Mouse (Mus musculus) erythroblast, adult 5-6 weeks (primary cell): ENCODE measurements around the gene Sept11. TPM values are rescaled to one million over a fixed set of nuclear protein-coding genes. Genes with fewer than 3 reads are reported as not detected.

Source experiments
- ATAC-seq: replicated peaks from 2 replicates; pipeline ENCODE4 v1.8.0; 2016; ENCODE audit warnings: moderate number of reproducible peaks, mild to moderate bottlenecking, moderate TSS enrichment, inconsistent platforms; ENCODE audit not compliant: poor library complexity, low FRiP score, severe bottlenecking
- total RNA-seq, 2 experiments: library from RNA; stranded (forward) in 1 of 2; stranded (reverse) in 1 of 2; fragments of 150-400 nt in 1 of 2; fragments of 200-764, 138-1000 nt in 1 of 2; gene quantifications; 2 replicates each; pipeline versions ENCODE4 v1.2.3 to v1.2.4; 2015 to 2017; ENCODE audit warnings: low replicate concordance in 2 of 2

Gene Sept11
- total RNA-seq, 2 experiments from 2014 or later, result 12.7 to 15.5 TPM

DNA sequence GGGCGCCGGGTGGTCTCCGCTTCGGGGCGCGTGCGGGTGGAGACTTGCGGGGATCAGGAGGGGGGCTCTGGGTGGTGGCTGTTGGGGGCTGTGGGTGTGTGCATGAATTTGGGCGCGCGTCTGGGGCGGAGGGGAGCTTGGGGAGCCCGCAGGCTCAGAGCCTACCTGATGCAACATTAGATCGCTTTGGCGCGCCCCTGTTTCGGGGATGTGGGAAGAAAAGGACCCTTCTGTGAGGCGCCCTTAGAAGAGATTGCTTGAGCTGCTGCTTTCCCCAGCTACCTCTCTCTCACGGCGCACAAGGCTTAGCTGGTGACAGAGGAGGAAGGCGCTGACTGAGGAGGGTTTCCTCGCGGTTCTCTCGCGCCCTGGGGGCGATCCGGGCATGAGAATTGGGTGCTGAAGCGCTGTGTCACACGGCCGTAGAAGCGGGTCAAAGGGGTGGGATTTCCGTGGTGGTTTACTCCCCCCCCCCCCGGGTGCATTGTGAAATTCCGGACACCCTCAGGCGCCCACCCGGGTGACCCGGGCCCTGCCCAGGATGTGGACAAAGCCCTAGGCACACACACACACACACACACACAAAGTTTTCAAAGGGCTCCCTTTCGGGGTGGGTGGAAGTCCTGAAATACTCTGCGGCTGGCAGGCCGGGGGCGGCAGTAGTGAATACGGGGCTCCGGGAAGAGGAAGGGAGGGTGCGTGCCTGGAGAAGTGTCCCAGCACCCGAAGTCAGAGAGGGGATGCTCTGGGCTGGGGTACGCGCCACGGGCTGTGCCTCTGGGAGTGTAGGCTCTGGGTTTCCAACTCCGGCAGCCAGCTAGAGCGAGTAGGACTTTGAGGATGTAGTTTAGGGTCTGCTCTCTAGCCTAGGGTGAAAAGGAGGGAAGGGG lies 646 bp downstream of the Sept11 start:
- no peak for ATAC-seq

DNA sequence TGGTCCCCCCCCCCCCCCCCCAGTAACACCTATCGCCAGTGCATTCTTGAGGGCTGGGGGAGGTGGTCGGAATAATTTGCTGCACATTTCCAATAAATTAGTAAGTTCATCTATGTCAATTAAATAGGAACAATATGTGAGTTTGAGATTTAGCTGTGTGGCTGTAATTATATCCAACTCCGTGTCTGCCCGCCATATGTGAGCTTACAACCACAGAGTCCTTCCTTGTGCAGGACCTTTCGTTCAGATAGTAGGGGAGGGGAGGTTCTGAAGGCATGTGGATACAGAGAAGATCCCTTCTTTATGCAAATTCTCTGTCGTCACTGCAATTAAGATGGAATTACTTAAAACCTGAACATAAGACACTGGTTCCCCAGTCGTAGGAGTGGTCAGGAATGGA lies 2.1 kb downstream of the Sept11 start:
- no peak for ATAC-seq

DNA sequence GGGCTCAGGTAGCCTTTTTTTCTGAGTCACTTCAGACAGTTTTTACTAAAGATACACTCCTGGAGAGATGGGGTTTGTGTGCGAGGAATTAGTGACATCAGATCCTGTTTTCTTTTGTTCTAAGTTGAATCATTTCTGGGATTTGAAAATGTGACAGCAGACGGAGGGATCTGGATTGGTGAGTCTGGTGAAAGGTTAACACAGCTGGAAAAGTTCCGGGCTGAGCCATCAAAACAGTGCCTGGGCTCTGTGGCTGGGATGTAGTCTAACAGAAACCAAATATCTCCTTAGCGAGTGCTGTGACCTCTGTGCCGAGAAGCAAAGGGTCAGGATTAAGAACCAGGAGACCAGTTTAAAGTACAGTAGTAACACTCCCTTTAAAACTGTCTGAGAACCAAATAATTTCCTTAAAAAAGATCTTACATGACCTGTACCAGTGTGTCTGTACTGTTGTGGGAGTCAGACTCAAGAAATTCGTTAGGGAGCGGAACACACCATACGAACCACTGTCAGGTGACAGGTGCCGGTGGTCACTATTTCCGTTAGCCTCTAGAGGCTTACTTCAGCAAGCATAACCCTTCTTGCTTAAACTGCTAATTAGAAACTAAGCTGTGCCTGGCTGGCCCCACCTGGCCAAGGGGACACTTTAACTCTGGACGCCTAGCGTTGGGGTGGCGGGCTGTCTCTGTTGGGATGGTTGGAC lies 4.1 kb downstream of the Sept11 start:
- no peak for ATAC-seq

DNA sequence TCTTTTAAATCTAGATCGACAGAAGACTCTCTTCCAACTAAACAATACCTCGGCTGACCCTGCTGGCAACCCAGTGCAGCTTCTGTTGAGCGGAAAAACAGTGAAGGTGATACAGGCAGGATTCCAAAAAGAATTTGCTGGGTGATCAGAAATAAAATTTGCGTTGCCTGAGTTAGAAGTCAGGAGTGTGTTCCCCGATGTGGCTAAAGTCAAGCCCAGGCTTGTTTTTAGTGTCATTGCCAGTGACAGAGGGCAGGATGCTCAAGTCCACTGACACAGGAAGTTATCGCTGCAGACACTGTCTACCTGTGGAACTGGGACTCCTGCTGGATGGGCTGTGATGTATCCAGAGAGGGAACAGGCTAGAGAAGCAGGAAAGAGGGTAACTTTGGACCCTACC lies 5.0 kb downstream of the Sept11 start:
- ATAC-seq, result no peak

DNA sequence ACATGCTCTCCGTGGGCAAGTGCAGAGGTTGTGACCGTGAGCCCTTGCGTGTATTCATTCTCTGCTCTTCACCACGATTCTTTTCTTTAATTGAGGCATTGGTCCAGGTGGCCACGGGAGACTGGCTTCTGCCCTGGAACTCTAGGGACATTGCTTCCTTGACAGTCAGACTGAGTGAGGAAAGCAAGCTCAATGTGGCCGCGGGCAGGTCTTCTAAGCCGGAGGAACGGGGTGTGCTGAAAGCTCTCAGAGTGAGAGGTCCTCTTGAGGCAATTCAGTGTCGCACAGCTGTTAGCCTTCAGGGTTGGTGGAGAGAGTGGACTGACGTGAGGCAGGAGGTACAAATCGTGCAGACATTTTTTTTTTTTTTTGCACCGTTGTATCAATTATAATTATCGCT lies 5.6 kb downstream of the Sept11 start:
- no peak for ATAC-seq

DNA sequence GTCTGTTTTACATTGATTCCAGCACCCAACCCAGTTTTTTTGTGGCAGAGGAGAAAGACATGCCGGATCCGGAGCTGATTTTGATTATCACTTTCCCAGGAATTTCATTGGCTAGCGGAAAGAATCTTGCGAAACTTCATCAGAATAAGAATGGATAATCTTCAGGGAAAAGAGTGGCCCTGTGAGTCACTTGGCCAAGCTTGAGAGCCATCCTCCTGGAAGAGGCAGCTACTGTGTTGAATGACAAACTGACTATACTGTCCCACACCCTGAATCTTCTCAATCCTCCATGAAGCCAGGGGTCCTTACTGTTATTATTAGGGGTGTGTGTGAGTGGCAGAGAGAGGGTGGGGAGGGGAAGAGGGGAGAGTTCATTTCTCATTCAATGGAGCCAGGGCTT lies 7.7 kb downstream of the Sept11 start:
- ATAC-seq, result no peak

DNA sequence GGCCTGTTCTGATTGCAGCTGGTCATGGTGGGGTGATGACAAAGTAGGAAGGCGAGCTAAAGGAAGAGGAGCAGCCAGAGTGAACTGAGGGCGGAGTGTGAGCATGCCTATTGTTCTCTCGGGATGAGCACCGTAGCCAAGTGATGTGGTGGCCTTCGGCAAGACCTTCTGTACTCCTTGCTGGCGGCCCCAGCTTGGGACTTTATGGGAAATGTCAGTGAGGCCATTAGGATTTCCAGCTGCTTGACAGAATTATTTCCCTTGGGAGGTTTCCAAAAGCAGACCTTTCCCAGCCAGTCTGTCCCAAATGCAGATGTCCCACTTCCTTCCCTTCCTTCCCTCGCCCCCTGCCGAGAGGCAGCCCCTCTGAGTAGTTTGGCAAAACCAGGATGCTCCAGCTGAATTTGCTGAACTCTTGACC lies 8.1 kb downstream of the Sept11 start:
- ATAC-seq, result no peak

DNA sequence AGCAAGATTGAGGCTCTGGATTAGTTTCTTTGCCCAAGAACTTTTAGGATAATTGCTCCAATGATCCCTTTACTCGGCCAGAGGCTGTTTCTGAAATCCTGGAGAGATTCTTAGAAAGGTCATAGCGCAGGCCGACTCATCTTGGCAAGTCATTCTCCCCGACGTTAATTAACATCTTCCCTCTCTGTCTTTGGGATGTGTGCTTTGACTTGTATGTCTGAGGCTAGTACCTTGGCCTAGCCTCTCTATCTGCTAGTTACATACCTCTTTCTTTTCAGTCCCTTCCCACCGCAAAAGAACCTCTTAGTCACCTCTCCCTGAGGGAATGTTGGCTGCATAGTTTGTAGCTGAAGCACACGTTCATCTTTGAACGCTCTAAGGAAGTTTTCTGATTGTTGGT lies 10.4 kb downstream of the Sept11 start:
- ATAC-seq, result no peak

DNA sequence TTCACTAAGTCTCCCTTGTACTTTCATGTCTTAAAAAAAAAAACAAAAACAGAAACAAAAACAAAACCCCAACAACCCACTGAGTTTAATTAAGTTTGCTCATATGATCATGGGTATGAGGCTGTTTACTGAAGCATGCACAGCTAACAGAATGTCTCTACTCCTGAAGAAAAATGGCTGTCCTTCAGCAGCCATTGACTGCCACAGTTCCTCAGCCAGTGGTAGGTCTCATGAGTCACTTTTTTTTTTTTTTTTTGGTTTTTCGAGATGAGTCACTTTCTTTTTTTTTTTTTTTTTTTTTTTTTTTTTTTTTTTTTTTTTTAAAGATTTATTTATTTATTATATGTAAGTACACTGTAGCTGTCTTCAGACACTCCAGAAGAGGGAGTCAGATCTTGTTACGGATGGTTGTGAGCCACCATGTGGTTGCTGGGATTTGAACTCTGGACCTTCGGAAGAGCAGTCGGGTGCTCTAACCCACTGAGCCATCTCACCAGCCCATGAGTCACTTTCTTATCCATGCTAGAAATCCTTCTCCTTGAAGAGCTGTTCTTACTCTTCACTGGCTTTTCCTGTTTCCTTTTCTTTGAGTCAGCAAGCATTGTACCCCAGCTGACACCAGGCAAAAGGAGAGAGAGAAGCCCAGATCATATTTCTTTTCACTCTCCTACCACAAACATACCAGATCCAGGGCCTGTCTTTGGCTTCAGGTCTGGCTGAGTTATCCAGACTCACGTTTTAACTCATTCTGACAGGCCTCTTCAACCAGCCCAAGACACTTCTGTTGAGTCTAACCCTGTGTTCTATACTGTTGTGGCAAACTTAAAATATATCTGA lies 12.0 kb downstream of the Sept11 start:
- ATAC-seq, result no peak

DNA sequence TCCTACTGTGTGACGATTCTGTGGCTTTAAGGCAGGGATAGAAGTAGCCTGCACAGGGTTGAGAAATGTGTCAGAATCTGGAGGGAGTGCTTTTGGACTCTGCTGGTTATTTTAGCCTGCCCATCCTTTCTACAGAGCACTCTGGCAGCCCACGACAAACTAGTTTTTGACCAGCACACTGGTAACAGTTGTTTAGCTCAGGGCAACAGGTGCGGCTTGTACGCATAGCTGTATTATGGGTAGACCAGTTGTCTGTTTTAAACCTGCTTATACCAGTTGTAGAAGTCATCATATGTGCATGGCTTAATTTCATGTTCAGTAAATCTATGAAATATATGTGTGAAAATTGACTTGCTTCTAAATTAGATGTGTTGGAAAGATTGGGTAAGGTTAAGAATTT lies 12.8 kb downstream of the Sept11 start:
- ATAC-seq, result no peak

DNA sequence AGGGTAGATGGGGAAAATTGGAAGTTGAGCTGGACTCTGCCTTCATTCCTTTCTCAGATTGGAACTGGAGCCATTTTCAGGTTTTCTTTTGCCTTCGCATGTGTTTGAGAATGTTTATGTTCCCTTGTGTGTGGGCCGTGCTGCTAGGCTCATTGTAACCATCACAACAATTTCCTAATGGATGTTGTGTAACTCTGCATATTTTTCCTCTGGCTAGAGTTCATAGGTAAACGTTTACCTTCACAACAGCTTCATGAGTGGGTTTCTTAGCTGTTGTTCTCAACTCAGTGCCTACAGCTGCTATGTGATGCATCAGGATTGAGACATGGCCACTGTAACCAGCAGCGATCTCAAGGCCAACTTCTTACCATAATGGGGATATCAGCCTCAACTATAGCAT lies 15.5 kb downstream of the Sept11 start:
- no peak for ATAC-seq

DNA sequence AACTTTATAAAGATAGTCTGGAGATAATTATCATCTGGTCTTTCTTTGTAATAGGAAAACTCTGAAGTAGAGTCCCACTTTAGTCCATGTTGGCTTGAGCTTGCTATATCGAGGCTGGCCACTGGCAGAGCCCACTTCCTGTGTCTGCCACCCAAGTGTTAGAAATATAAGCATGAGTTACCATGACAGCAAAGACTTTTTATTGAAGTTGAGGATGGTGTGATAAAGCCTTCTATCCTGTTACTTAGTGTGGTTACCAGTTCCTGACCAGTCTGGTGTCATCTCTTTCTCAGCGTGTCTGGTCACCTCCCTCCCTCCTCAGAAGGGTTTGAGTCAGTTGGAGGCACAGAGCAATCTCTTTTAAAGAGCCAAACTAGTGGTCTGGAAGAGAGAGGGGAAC lies 16.3 kb downstream of the Sept11 start:
- ATAC-seq, result no peak

DNA sequence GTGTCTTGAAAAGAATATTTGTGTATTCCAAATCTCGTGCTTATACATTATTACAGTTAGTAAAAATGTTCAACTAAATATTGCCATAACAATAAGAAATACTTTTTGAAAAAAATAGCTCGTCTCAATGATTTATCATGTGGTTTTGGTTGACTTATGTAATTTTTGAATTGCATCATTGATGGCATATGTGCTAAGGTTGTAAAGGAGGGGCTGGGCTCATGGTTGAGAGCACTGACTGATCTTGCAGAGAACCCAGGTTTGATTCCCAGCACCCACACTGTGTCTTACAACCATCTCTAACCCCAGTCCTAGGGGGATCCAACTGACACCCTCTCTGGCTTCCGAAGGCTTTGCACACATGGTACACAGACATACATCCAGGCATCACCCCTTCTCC lies 19.1 kb downstream of the Sept11 start:
- no peak for ATAC-seq

DNA sequence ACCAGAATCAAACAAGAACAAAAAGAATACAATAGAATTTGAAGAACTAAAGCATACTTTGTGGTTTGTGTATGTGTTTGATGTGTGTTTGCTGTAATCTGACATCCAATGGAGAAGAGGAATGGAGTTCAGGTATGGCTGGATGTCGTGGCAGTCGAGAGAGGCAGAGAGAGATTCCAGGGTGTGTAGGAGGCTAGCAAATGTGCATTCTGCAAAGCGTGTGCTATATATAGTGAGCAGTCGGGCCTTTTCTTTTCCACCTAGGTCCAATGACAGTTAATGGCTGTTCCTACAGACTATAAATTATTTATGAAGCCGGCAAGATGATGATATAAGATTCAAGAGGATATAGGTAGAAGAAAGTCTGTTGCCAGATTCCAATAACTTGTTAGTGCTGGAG lies 20.3 kb downstream of the Sept11 start:
- ATAC-seq, result no peak

DNA sequence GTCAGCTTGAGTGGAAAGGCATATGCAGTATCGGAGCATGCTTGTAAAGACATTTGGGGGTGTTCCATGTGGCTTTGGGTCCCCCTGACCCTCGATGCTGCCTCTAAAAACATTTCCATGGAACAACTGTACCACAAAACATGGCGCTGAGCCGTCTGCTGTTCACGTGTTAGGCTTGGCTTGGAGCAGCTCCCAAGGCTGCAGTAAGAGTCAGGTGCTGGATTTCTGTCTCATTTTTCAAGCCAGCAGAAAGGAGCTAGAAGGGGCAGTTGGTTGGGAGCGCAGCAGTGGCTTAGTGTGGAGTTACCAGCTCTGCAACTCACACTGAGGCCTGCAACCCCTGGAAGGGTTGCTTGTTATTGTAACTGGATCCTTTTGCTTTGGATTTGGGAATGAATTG lies 21.3 kb downstream of the Sept11 start:
- ATAC-seq, result no peak

DNA sequence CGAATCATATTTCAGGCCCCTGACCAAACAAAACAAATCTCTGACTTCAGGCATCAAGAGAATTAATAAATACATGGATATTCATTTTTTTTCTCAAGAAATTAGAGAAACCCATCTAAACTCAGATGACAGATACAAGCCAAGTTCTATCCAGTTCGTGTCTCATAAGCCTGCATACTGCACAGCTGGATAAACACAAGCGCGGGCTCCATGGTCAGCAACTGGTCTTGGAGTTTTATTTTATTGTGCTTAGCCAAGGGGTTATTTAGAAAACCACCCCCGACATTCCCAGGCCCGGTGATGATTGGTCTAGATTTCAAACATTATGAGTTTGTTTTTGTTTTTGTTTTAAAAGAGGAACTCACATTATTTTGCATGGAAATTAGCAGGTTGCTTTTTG lies 21.8 kb downstream of the Sept11 start:
- no peak for ATAC-seq

DNA sequence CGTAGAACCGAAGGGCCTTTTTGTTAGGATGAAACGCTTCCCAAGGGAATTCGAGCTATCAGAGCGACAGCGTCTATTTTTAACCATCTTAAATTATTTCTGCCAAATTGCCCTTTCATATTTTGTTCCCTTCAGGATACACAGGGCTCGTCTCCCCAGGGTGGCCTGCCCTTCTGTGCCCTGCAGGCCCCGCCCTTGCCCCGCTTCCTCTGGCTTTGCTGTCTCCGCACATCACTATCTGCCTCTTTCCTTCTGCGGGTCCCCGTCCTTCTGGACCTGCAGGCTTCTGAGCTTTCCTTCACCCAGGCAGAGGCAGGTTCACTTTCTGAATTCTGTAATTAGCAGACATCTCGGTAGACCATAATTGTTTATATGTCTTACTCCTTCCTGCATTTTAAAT lies 22.6 kb downstream of the Sept11 start:
- no peak for ATAC-seq

DNA sequence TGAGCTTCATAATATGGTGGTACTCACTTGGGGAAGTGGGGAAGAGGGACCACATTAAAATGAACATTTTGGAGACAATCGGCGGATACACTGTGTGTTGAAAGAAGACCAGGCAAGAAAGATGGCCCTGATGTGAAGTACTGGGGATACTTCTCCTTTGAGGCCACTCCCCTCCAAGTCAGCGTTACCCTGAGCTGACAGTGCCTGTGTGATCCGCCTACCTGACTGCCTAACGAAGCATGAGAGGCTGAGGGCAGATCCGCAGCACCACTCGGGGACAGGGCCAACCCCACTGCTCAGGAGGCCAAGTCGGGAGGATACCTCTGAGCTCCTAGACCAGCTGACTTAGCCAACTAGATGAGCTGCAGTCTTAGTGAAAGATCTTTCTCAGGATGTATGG lies 24.4 kb downstream of the Sept11 start:
- no peak for ATAC-seq

DNA sequence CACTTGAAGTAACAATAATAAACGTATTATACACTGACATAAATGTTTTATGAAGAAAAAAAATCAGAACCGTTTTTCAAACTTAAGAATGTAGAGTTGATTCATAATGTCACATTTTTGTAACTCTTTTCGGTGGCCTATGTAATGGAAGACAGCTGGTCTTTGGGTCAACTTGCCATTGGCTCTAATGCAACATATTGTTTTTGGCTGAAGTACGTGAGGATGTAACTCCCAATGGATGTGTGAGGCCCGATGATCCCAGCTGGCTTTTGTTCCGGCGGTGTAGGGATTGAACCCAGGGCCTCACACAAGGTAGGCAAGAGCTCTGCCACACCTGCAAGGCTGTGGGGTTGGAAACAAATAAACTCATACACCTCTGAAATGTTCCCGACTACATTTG lies 28.4 kb downstream of the Sept11 start:
- no peak for ATAC-seq

DNA sequence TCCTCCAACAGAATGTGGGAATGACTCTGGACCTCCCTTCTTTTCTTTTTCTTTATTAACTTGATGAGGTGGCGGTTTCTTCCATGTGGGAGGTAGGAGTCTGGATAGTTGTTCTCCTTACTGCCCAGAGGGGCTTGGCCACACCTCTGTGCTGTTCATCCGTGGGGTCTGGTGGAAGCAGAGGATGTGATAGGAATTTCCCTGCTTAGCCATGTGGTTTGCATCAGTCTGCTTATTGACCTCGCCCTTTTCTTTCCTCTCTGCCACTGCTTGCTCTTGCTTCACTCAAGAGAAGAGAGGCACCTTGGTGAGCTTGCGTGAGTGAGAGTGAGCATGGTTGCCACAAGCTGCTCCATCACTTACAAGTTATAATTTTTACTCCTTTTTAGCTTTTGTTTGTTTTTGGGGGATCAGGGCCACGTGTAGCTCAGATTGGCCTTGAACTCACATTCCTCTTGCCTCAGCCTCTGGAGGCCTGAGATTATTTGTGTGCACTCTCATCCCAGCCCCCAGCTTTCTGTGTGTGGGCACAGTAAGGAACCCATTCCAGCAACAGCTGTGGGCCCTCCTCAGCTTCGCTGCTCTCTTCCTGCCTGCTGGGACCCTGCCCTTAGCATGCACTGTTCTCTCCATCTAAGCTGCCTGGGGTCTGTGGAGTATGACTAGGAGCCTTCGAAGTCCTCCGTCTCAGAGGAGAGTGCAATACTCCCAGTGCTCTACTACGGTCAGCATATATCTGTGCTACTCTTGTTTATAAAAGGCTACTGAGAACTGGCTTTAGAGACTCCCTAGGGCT lies 31.0 kb downstream of the Sept11 start:
- ATAC-seq, result no peak
